Mouse (Mus musculus) cerebellum, adult 2 months (tissue): ENCODE results near the gene Xlr5a.

Source experiments
- CTCF ChIP-seq: fragments of 200-500 bp; IDR thresholded peaks from 2 replicates; pipeline ENCODE4 v1.5.1; 2011; ENCODE audit warnings: low read depth, mild to moderate bottlenecking, control low read depth, low read length, moderate library complexity, borderline replicate concordance; ENCODE audit not compliant: insufficient read depth
- POLR2A ChIP-seq: fragments of 200-500 bp; IDR thresholded peaks from 2 replicates; pipeline ENCODE4 v1.6.1; 2011; ENCODE audit warnings: low read length, control low read depth, borderline replicate concordance; ENCODE audit not compliant: insufficient read depth

DNA sequence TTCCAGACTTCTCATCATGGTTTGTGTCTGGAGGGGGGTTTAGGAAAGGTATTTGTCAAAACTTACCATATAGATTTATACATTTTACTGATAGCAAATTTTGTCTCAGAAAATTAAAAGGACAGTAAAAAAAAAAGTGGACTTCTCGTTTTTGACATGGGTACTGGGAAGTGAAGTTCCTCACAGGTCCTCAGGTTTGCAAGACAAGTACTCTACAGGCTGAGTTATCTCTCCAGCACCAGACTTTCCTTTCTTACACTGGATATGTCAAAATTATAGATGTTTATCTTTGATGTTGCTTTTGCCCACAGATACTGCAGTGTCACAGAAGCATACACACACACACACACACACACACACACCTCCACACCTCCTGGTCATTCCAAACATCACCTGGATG lies 48.7 kb upstream of the Xlr5a start:
- TF ChIP-seq POLR2A, result no peak
- TF ChIP-seq CTCF, result no peak
